Mouse (Mus musculus): ENCODE measurements at regions not wholly inside any gene's neighbourhood (a gene's known extent, or its start where the extent isn't known, plus 50 kb on each side); places are given as distances from the start of the nearest gene placed in this dataset.

GRCm38 (mm10) chr10:74722971-74723370 lies 244.0 kb upstream of the Gnaz start:
- no peak for DNase-seq

GRCm38 (mm10) chr10:74749446-74749845 lies 217.5 kb upstream of the Gnaz start:
- no peak for DNase-seq

GRCm38 (mm10) chr10:74750879-74751278 lies 216.1 kb upstream of the Gnaz start:
- no peak for DNase-seq

GRCm38 (mm10) chr10:74760734-74761133 lies 206.2 kb upstream of the Gnaz start:
- DNase-seq: no peak

- DNase-seq: no peak
Observed at GRCm38 (mm10) chr10:74789245-74789644, 177.7 kb upstream of the Gnaz start.

- DNase-seq: no peak
Observed at GRCm38 (mm10) chr10:74789987-74790386, 177.0 kb upstream of the Gnaz start.

- no peak for DNase-seq
Observed at GRCm38 (mm10) chr10:74823395-74823794, 143.6 kb upstream of the Gnaz start.

GRCm38 (mm10) chr10:74834359-74834758 lies 132.6 kb upstream of the Gnaz start:
- DNase-seq: no peak

GRCm38 (mm10) chr10:74848372-74848771 lies 118.6 kb upstream of the Gnaz start:
- peak; percentile 25 for DNase-seq

GRCm38 (mm10) chr10:74854991-74855664 lies 111.8 kb upstream of the Gnaz start:
- DNase-seq: no peak

Data from thymus, postnatal 25 days (tissue).